Mouse (Mus musculus): Measurements from ENCODE around the gene Olfr447. TPM values are rescaled to one million over a fixed set of nuclear protein-coding genes. Genes with fewer than 3 reads are reported as not detected.

Gene Olfr447
- total RNA-seq (2022), result not detected

DNA sequence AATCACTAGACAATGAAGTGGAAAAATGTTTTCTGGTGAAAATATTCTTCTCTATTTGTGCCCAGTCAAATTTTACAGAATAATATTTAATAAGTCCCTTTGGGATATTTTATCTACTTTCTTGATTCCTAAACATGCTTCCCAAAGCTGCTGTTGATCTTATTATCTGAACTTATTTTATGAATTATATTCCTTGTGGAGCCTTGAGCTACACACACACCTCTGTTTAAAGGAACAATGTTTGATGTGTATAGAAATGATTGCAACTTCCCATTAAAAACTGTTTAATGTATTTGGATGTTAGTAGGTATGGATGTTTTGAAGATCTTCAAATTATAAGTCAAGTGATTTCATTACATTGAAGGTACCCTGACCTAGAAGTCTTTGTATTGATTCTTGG is at the start of gene Olfr447:
Olfr447 (plus strand) TSS at position 301 of the 400 bp plus-strand sequence.
- DNase-seq, result no peak

DNA sequence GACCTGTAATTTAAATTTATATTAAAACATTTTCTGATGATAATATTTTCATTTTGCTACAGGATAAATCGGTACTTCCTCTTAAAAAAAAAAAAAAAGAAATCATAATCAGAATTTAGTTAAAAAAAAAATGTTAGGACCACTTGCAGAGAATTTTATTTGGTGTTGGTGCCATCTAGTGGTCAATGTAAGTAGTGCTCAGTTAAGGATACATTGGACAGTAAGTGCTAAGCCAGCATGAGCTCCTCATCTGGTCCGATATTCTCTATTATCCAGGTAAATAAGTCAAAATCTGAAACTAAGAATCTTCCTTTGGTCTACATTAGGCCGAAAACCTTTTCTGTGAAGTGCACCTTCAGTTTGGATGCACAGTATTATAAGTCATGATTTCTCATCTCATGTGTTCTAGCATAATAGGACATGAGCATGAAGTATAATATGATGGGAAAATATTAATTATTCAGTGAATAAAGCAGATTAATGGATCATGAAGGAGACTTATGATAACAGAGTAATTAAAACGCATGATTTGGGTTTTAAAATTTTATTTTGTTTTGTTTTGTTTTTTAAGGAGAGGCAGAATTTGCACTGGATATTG is 48.4 kb upstream of the Olfr447 start:
- no peak for DNase-seq

DNA sequence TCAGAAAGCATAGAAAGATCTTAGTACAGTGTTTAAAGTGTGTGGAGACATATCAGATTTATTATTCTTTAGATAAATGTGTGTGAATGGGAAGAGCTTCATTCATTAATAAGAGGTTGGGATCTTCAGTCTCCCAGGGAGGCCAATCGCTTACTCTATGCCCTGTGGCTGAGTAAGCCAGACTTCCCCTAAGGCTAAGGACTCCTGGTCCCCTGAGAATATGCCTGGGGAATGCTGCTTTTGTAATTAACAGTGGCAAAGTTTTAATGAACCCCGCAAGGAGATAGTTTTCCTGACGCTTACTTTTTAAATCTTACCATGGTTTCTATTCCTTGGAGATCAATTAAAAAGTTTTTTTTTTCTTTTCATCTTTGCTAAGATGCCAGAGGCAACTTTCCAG is 39.0 kb upstream of the Olfr447 start:
- DNase-seq, result no peak

DNA sequence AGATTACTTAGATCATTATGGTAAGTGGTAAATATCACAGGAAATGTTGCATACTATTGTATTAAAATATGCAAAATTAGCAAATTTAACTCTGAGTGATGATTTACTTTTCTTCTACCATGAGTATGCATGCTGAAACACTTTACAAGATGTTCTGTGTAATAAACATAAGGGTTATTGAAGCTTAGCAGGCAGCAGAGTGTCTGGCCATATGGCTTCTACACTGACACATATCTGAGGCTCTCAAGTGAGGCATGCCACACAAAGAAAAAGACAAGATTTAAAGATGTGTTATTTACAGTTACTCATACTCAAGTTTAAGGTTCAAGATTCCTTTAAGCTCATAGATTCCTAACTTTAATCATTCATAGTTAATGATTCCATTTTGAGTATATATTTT is 32.4 kb upstream of the Olfr447 start:
- no peak for DNase-seq

DNA sequence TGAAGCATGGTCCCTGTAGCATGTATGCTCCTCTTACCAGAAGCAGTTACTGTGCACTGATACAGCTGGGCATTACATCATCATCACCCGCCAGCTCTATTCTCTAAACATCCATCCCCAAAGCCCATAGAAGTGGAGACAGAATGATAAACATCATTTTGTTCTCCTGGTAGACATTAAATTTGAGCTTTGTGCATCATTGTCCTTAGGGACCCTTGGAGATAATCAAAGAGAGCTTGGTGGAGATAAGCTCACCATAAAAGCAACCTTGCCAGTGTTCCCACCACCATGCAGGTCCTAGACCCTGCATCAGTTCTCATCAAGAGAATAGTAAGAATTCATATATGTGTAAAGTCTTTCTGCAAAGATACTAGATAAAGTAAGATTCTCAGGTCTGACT is 18.5 kb upstream of the Olfr447 start, which contains the start of gene Olfr448:
Olfr448 (plus strand) TSS at position 301 of the 400 bp plus-strand sequence.
- no peak for DNase-seq

DNA sequence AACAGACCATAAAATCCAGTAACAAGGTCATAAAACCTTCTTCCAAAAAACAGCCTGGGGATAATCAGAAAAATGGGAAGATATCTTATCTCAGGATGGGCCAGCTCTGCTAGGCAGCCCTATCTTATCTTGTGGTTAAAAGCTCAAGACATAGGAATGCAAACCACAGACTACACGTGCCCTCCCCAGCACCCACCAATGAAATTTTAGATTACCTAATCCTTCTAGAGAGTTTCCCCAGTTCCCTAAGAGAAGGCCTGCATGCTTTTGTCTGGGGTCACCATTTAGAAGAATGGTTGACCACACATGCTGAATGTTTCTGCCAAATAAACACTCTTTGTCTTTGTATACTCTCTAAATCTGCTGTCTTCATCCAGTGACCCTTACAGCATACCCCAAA is 8.3 kb upstream of the Olfr447 start:
- no peak for DNase-seq

DNA sequence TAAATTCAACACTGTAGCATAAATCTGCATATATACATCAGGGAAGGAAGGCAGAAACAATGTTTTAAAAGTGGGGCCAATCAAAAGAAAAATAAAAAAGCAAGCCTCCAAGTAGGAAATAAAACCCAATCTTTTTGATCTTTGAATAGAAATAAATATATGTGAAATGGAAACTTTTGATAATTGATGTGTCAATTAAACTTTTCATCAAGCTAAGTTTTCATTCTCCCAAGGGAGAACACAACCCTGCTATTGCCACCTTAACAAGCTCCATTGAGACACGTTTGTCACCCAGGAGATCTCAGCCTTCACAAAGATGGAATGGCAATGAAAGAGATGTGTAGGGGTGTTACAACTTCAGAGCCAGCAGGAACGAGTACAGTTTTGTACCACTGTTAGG is 12.4 kb downstream of the Olfr447 start, which contains the start of gene Olfr446:
Olfr446 (plus strand) TSS at position 301 of the 400 bp plus-strand sequence.
- DNase-seq, result no peak

DNA sequence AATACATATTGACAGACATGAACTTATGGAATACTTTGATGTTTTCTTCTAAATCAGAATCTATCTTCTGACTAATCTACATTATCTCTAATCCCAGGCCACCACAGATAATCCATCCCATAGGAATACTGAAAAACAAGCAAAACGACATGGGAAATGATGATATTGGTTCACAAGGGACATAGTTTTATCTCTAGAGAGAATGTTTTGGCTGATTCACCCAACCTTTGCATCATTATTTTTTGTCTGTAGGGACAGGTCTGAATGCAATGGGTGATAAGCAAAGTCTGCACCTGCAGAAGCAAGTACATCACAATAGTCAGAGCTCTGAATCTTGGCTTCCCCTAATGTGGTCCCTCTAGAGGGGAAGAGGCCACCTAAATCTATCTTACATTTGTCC is 40.1 kb downstream of the Olfr447 start, which contains the start of gene Olfr444:
Olfr444 (plus strand) TSS at position 301 of the 400 bp plus-strand sequence.
- DNase-seq, result no peak

Other genes starting within 250 kb of the Olfr447 start
- 100 to 1,000 TPM; 108 to 146 (median 117) TPM for gene Tcaf1, start 198.8 kb upstream of the Olfr447 start, total RNA-seq (2022)
- not detected for gene Olfr453, start 169.5 kb upstream of the Olfr447 start, total RNA-seq (2022)
- gene Olfr38, start 152.5 kb upstream of the Olfr447 start, total RNA-seq (2022), result not detected
- gene Olfr452, start 123.8 kb upstream of the Olfr447 start, total RNA-seq (2022), result not detected
- gene Olfr450, start 96.9 kb upstream of the Olfr447 start, total RNA-seq (2022), result not detected
- gene Olfr449, start 74.5 kb upstream of the Olfr447 start, total RNA-seq (2022), result not detected
- gene Olfr448, start 18.4 kb upstream of the Olfr447 start, total RNA-seq (2022), result not detected
- gene Olfr446, start 12.5 kb downstream of the Olfr447 start, total RNA-seq (2022), result not detected
- not detected for gene Olfr444, start 40.2 kb downstream of the Olfr447 start, total RNA-seq (2022)
- not detected for gene Olfr441, start 197.5 kb downstream of the Olfr447 start, total RNA-seq (2022)
- not detected for gene Olfr237-ps1, start 237.7 kb downstream of the Olfr447 start, total RNA-seq (2022)

Data from adrenal gland, adult 8-10 months (tissue).